Mouse (Mus musculus): Measurements from ENCODE around the gene Tmem143. TPM values are rescaled to one million over a fixed set of nuclear protein-coding genes. Genes with fewer than 3 reads are reported as not detected.

The Tmem143 gene
- polyA plus RNA-seq, 1 experiment, result 28.7 TPM

Other genes starting within 250 kb of the Tmem143 start
- 11.6 and 64.5 TPM in 2 replicates for gene Fut2, start 230.5 kb upstream of the Tmem143 start, polyA plus RNA-seq (2012; rRNA removed)
- gene Ntn5, start 212.9 kb upstream of the Tmem143 start, polyA plus RNA-seq (2012; rRNA removed), result 0.92 and 4.4 TPM in 2 replicates
- gene Sec1, start 202.5 kb upstream of the Tmem143 start, polyA plus RNA-seq (2012; rRNA removed), result 0.10 and 0.63 TPM in 2 replicates
- 2.7 and 3.6 TPM in 2 replicates for gene Car11, start 197.1 kb upstream of the Tmem143 start, polyA plus RNA-seq (2012; rRNA removed)
- 6.4 and 7.9 TPM in 2 replicates for gene Dbp, start 191.9 kb upstream of the Tmem143 start, polyA plus RNA-seq (2012; rRNA removed)
- gene Rpl18, start 181.5 kb upstream of the Tmem143 start, polyA plus RNA-seq (2012; rRNA removed), result 1,707 and 1,915 TPM in 2 replicates
- gene Sphk2, start 178.9 kb upstream of the Tmem143 start, polyA plus RNA-seq (2012; rRNA removed), result 51.9 and 70.7 TPM in 2 replicates
- 106 and 117 TPM in 2 replicates for gene Fam83e, start 175.7 kb upstream of the Tmem143 start, polyA plus RNA-seq (2012; rRNA removed)
- not detected in 2 replicates for gene Spaca4, start 171.1 kb upstream of the Tmem143 start, polyA plus RNA-seq (2012; rRNA removed)
- 0.73 and 2.1 TPM in 2 replicates for gene Lmtk3, start 113.2 kb upstream of the Tmem143 start, polyA plus RNA-seq (2012; rRNA removed)
- 210 and 303 TPM in 2 replicates for gene Sult2b1, start 112.3 kb upstream of the Tmem143 start, polyA plus RNA-seq (2012; rRNA removed)
- gene Cyth2, start 82.4 kb upstream of the Tmem143 start, polyA plus RNA-seq (2012; rRNA removed), result 39.6 and 49.1 TPM in 2 replicates
- gene Kcnj14, start 72.2 kb upstream of the Tmem143 start, polyA plus RNA-seq (2012; rRNA removed), result 0.33 and 0.48 TPM in 2 replicates
- gene Grwd1, start 66.0 kb upstream of the Tmem143 start, polyA plus RNA-seq (2012; rRNA removed), result 15.9 and 17.8 TPM in 2 replicates
- gene Kdelr1, start 24.2 kb upstream of the Tmem143 start, polyA plus RNA-seq (2012; rRNA removed), result 357 and 385 TPM in 2 replicates
- gene Grin2d, start 18.6 kb upstream of the Tmem143 start, polyA plus RNA-seq (2012; rRNA removed), result 1.1 and 2.6 TPM in 2 replicates
- gene Syngr4, start 227 bp upstream of the Tmem143 start, polyA plus RNA-seq (2012; rRNA removed), result 0.26 and 0.41 TPM in 2 replicates
- 66.0 and 74.3 TPM in 2 replicates for gene Emp3, start 24.5 kb downstream of the Tmem143 start, polyA plus RNA-seq (2012; rRNA removed)
- 1.7 and 2.8 TPM in 2 replicates for gene Ccdc114, start 27.1 kb downstream of the Tmem143 start, polyA plus RNA-seq (2012; rRNA removed)
- gene Abcc6, start 133.4 kb downstream of the Tmem143 start, polyA plus RNA-seq (2012; rRNA removed), result 3.0 and 6.4 TPM in 2 replicates
- gene Nomo1, start 136.8 kb downstream of the Tmem143 start, polyA plus RNA-seq (2012; rRNA removed), result 53.0 and 77.1 TPM in 2 replicates
- gene Kcnj11, start 203.8 kb downstream of the Tmem143 start, polyA plus RNA-seq (2012; rRNA removed), result 1.1 and 1.2 TPM in 2 replicates

All from large intestine, adult 2 months (tissue).